In the genomic region with DNA sequence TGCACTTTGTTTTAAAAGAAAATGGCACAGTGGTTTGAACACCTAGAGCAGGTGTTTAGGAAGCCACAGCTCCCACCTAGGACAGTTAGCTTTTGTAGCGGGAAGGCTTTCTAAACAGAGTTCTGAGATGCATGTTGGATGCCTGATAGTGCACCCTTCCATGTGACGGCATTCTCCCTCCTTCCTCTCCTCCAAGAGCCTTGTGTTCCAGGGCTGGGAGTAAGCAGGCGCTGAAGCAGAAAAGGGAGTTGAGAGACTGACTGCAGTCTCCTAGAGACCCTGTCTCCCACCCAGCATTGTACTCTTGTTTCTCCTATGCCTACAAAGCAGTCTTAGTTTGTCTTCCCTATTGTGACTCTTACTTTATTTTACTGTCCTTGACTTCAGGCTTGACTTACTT, we compare ENCODE assay signal across 11 mouse cellular contexts. TPM values are rescaled to one million over a fixed set of nuclear protein-coding genes. Genes with fewer than 3 reads are reported as not detected.
DNase-seq lines count a peak whose midpoint lies in the region; ATAC-seq and TF ChIP-seq lines count a peak whose summit lies in the region.
"Had no signal": no experiment of that assay in that cellular context is flagged by ENCODE, and none has a peak within 500 bp of the region (broad histone marks: within the 10 kb centered on the region; RNA-seq: fewer than 3 reads in every experiment).

No protein-coding gene starts in this region.

- TF ChIP-seq CTCF in heart, postnatal 0 days (IDR thresholded peaks at IDR 0.05; ENCODE audit: low read depth) = no peak
- TF ChIP-seq CTCF in testis, adult 2 months (IDR thresholded peaks at IDR 0.05; ENCODE audit: control insufficient read depth, insufficient read depth, insufficient replicate concordance, low read depth, low read length) = no peak
- no peak for TF ChIP-seq CTCF in stomach, postnatal 0 days (IDR thresholded peaks at IDR 0.05; ENCODE audit: low read depth)

- peaks cover 17% of the 10 kb centered on the region for H3K36me3 ChIP-seq in heart, postnatal 0 days (replicated peaks; ENCODE audit: control insufficient read depth, insufficient read depth, low read length)
- H3K36me3 ChIP-seq in testis, adult 2 months (ENCODE audit: control insufficient read depth, insufficient read depth, low read length) = no peaks in the 10 kb centered on the region
- H3K36me3 ChIP-seq in hindbrain, embryonic 14.5 days (replicated peaks; ENCODE audit: control insufficient read depth, insufficient read depth) = peaks cover 36% of the 10 kb centered on the region
- H3K36me3 ChIP-seq in stomach, postnatal 0 days (ENCODE audit: control insufficient read depth, insufficient read depth, low read length) = no peaks in the 10 kb centered on the region

- no peak for TF ChIP-seq EP300 in heart, postnatal 0 days (IDR thresholded peaks at IDR 0.05; ENCODE audit: low read depth)
- TF ChIP-seq EP300 in stomach, postnatal 0 days (optimal IDR thresholded peaks at IDR 0.05) = no peak

- no peak for TF ChIP-seq POLR2A in testis, adult 2 months (IDR thresholded peaks at IDR 0.05; ENCODE audit: control insufficient read depth, low read depth, low read length)

- H3K9me3 ChIP-seq in heart, postnatal 0 days (replicated peaks; ENCODE audit: control insufficient read depth, low read length) = no peaks in the 10 kb centered on the region
- H3K9me3 ChIP-seq in hindbrain, embryonic 14.5 days (ENCODE audit: control insufficient read depth, low read length) = no peaks in the 10 kb centered on the region
- H3K9me3 ChIP-seq in stomach, postnatal 0 days (ENCODE audit: control insufficient read depth, low read length) = no peaks in the 10 kb centered on the region

- intact Hi-C loops in heart, postnatal 36 days (cut with DNase I) = no loop called here

- no peak for DNase-seq in heart, postnatal 0 days (ENCODE audit: low spot score)
- DNase-seq in heart, postnatal 36 days = no peak
- no peak for DNase-seq in testis, postnatal 10 days (ENCODE audit: low spot score)
- DNase-seq in hindbrain, embryonic 14.5 days (ENCODE audit: low spot score) = no peak
- DNase-seq in stomach, postnatal 0 days (ENCODE audit: low spot score) = no peak
- DNase-seq in retina, postnatal 1 day = no peak
- DNase-seq in left cerebral cortex, adult 11 months (ENCODE audit: low spot score) = no peak
- DNase-seq: cerebellum, adult 11 months had no signal

- no peak for ATAC-seq in heart, postnatal 0 days (ENCODE audit: insufficient read depth, low read depth)
- ATAC-seq in hindbrain, embryonic 14.5 days (ENCODE audit: low FRiP score) = no peak
- no peak for ATAC-seq in stomach, postnatal 0 days (ENCODE audit: low FRiP score, low TSS enrichment)

- no peak overlapping the region; the same call in 1 of the 2 replicates for H3K4me3 ChIP-seq in heart, postnatal 0 days (ENCODE audit: low read depth, low read length)
- H3K4me3 ChIP-seq in testis, adult 2 months (ENCODE audit: control insufficient read depth, low read depth, low read length) = peak overlapping the region; percentile 14; the same call in 1 of the 2 replicates
- H3K4me3 ChIP-seq in hindbrain, embryonic 14.5 days (replicated peaks; ENCODE audit: low read length) = peak overlapping the region; percentile 93
- H3K4me3 ChIP-seq in stomach, postnatal 0 days (ENCODE audit: low read depth, low read length) = no peak overlapping the region

- no peaks in the 10 kb centered on the region for H3K27me3 ChIP-seq in heart, postnatal 0 days (ENCODE audit: control insufficient read depth, insufficient read depth, low read length)
- H3K27me3 ChIP-seq in testis, adult 2 months (ENCODE audit: control insufficient read depth, insufficient read depth, low read length) = no peaks in the 10 kb centered on the region
- H3K27me3 ChIP-seq in hindbrain, embryonic 14.5 days (ENCODE audit: control insufficient read depth, insufficient read depth, low read length) = no peaks in the 10 kb centered on the region
- no peaks in the 10 kb centered on the region for H3K27me3 ChIP-seq in stomach, postnatal 0 days (ENCODE audit: control insufficient read depth, insufficient read depth, low read length)

- H3K9ac ChIP-seq in heart, postnatal 0 days (replicated peaks; ENCODE audit: low read depth, low read length) = no peak overlapping the region
- H3K9ac ChIP-seq in hindbrain, embryonic 14.5 days = peak overlapping the region; percentile 91
- H3K9ac ChIP-seq in stomach, postnatal 0 days (ENCODE audit: low read length) = no peak overlapping the region

- no peak overlapping the region for H3K27ac ChIP-seq in heart, postnatal 0 days (ENCODE audit: low read depth)
- H3K27ac ChIP-seq in testis, adult 2 months (ENCODE audit: control insufficient read depth, insufficient read depth, low read depth, low read length) = no peak overlapping the region
- H3K27ac ChIP-seq in hindbrain, embryonic 14.5 days = no peak overlapping the region; the same call in 1 of the 2 replicates
- H3K27ac ChIP-seq in stomach, postnatal 0 days (replicated peaks) = no peak overlapping the region

- H3K4me2 ChIP-seq in heart, postnatal 0 days (ENCODE audit: low read depth, low read length) = peak overlapping the region; percentile 99; the same call in 1 of the 2 replicates
- H3K4me2 ChIP-seq in hindbrain, embryonic 14.5 days (replicated peaks) = peak overlapping the region; percentile 89
- peak overlapping the region; percentile 12; the same call in 1 of the 2 replicates for H3K4me2 ChIP-seq in stomach, postnatal 0 days (replicated peaks; ENCODE audit: low read depth)

- WGBS in heart, postnatal 0 days = 65% methylated on average over 3 of the region's 3 CpGs
- WGBS in hindbrain, embryonic 14.5 days = 69% methylated on average over 3 of the region's 3 CpGs
- WGBS in stomach, postnatal 0 days = 84% methylated on average over 3 of the region's 3 CpGs

- peaks cover 12% of the 10 kb centered on the region; the same call in 1 of the 2 replicates for H3K4me1 ChIP-seq in heart, postnatal 0 days (ENCODE audit: control insufficient read depth, insufficient read depth)
- H3K4me1 ChIP-seq in testis, adult 2 months (ENCODE audit: control insufficient read depth, insufficient read depth, low read length) = peaks cover 18% of the 10 kb centered on the region
- H3K4me1 ChIP-seq in hindbrain, embryonic 14.5 days (replicated peaks; ENCODE audit: control insufficient read depth, insufficient read depth, low read length) = peaks cover 36% of the 10 kb centered on the region
- H3K4me1 ChIP-seq in stomach, postnatal 0 days (replicated peaks; ENCODE audit: control insufficient read depth, insufficient read depth) = no peaks in the 10 kb centered on the region

RNA-seq across cellular contexts. Expression of a gene that starts 2.1 kb away (rescaled TPM):
- 4.2 and 13.9 TPM in 2 replicates for total RNA-seq in heart, postnatal 0 days (2014; rRNA removed; ENCODE audit: low replicate concordance)
- 1.5 TPM in 2 replicates for polyA plus RNA-seq in heart, postnatal 0 days (2015; fragmentation: Nextera tagmentation; extraction: Ambion mirVana)
- 1 to 10 TPM; 5.6 to 5.8 TPM for total RNA-seq in heart, postnatal 36 days (2021)
- polyA plus RNA-seq in testis, adult 2 months (2012; rRNA removed) = 2.1 and 3.9 TPM in 2 replicates
- 30.9 and 31.1 TPM in 2 replicates for polyA plus RNA-seq in hindbrain, embryonic 14.5 days (2014; fragmentation: Nextera tagmentation; extraction: Ambion mirVana)
- polyA plus RNA-seq in stomach, postnatal 0 days (2015; fragmentation: Nextera tagmentation; extraction: Ambion mirVana) = 1.7 and 1.9 TPM in 2 replicates

RNA-seq across cellular contexts. Expression of a gene that starts 2.1 kb away (rescaled TPM):
- not detected in 2 replicates for total RNA-seq in heart, postnatal 0 days (2014; rRNA removed; ENCODE audit: low replicate concordance)
- 0.20 TPM in 1 of 2 replicates, not detected in the other for polyA plus RNA-seq in heart, postnatal 0 days (2015; fragmentation: Nextera tagmentation; extraction: Ambion mirVana)
- total RNA-seq in heart, postnatal 36 days (2021) = not detected
- polyA plus RNA-seq in testis, adult 2 months (2012; rRNA removed) = not detected in 2 replicates
- 0.54 and 0.64 TPM in 2 replicates for polyA plus RNA-seq in hindbrain, embryonic 14.5 days (2014; fragmentation: Nextera tagmentation; extraction: Ambion mirVana)
- 0.08 and 0.17 TPM in 2 replicates for polyA plus RNA-seq in stomach, postnatal 0 days (2015; fragmentation: Nextera tagmentation; extraction: Ambion mirVana)
- total RNA-seq: hematopoietic stem cell, adult 5-6 weeks; left cerebral cortex, postnatal 36 days had no signal

RNA-seq across cellular contexts. Expression of a gene that starts 2.1 kb away (rescaled TPM):
- total RNA-seq in heart, postnatal 0 days (2014; rRNA removed; ENCODE audit: low replicate concordance) = 17.7 and 43.7 TPM in 2 replicates
- 115 and 121 TPM in 2 replicates for polyA plus RNA-seq in heart, postnatal 0 days (2015; fragmentation: Nextera tagmentation; extraction: Ambion mirVana)
- total RNA-seq in heart, postnatal 36 days (2021) = 10 to 100 TPM; 56.9 to 63.0 TPM
- 19.2 and 22.9 TPM in 2 replicates for polyA plus RNA-seq in testis, adult 2 months (2012; rRNA removed)
- 208 and 222 TPM in 2 replicates for polyA plus RNA-seq in hindbrain, embryonic 14.5 days (2014; fragmentation: Nextera tagmentation; extraction: Ambion mirVana)
- polyA plus RNA-seq in stomach, postnatal 0 days (2015; fragmentation: Nextera tagmentation; extraction: Ambion mirVana) = 86.6 and 91.6 TPM in 2 replicates

Comparison
In these comparisons a context has a peak if more than half of its experiments do, and no peak if none do; other contexts are left out.
1. H3K4me2 ChIP-seq: peak in every context shown above with its lines; median percentile 99 in heart, postnatal 0 days; 89 in hindbrain, embryonic 14.5 days; 12 in stomach, postnatal 0 days.
2. H3K4me3 ChIP-seq: peak in testis, adult 2 months (single experiment) and hindbrain, embryonic 14.5 days (single experiment); none in heart, postnatal 0 days (single experiment) and stomach, postnatal 0 days (single experiment).